Mouse (Mus musculus): Measurements from ENCODE around the gene Sirt4. TPM values are rescaled to one million over a fixed set of nuclear protein-coding genes. Genes with fewer than 3 reads are reported as not detected.

The Sirt4 gene
- polyA plus RNA-seq, 1 experiment from 2014 or later, result 6.4 TPM

- no peak for ATAC-seq
- no peaks in the 10 kb centered on the region for H3K9me3 ChIP-seq (ENCODE audit: control insufficient read depth)
- 0 out of 2 replicates have a peak, but pooled peaks cover 4% of the 10 kb centered on the region for H3K36me3 ChIP-seq (ENCODE audit: control insufficient read depth, insufficient read depth)
- no peak overlapping the region for H3K4me3 ChIP-seq (ENCODE audit: low read depth, low read length)
- no peak for TF ChIP-seq CTCF (IDR thresholded peaks at IDR 0.05; ENCODE audit: low read depth)
- H3K27ac ChIP-seq (ENCODE audit: low read depth, low read length), result no peak overlapping the region
- H3K27me3 ChIP-seq (replicated peaks; ENCODE audit: control insufficient read depth, insufficient read depth, low read length), result no peaks in the 10 kb centered on the region
- peaks cover 35% of the 10 kb centered on the region for H3K4me1 ChIP-seq (replicated peaks; ENCODE audit: control insufficient read depth, insufficient read depth, low read length)
- no peak overlapping the region for H3K9ac ChIP-seq (ENCODE audit: low read depth, low read length)
- no peak overlapping the region for H3K4me2 ChIP-seq (replicated peaks; ENCODE audit: low read depth)
- WGBS, result 76% methylated on average over 5 of the region's 5 CpGs
Measured at GRCm38 (mm10) chr5:115528128-115528527, 43.6 kb upstream of the Sirt4 start.

- H3K27ac ChIP-seq (ENCODE audit: low read depth, low read length), result no peak overlapping the region
- TF ChIP-seq CTCF (IDR thresholded peaks at IDR 0.05; ENCODE audit: low read depth), result no peak
- no peak overlapping the region for H3K4me2 ChIP-seq (replicated peaks; ENCODE audit: low read depth)
- H3K4me1 ChIP-seq (replicated peaks; ENCODE audit: control insufficient read depth, insufficient read depth, low read length), result peaks cover 25% of the 10 kb centered on the region
- no peaks in the 10 kb centered on the region for H3K27me3 ChIP-seq (replicated peaks; ENCODE audit: control insufficient read depth, insufficient read depth, low read length)
- H3K9ac ChIP-seq (ENCODE audit: low read depth, low read length), result no peak overlapping the region
- no peaks in the 10 kb centered on the region for H3K9me3 ChIP-seq (ENCODE audit: control insufficient read depth)
- 90% methylated on average over 17 of the region's 17 CpGs for WGBS
- no peak for ATAC-seq
- H3K36me3 ChIP-seq (ENCODE audit: control insufficient read depth, insufficient read depth), result 0 out of 2 replicates have a peak, but pooled peaks cover 4% of the 10 kb centered on the region
- H3K4me3 ChIP-seq (ENCODE audit: low read depth, low read length), result no peak overlapping the region
Measured at GRCm38 (mm10) chr5:115526456-115527202, 42.1 kb upstream of the Sirt4 start.

- TF ChIP-seq CTCF (IDR thresholded peaks at IDR 0.05; ENCODE audit: low read depth), result no peak
Measured at GRCm38 (mm10) chr5:115525943-115526342, 41.4 kb upstream of the Sirt4 start.

GRCm38 (mm10) chr5:115525416-115525815, 40.9 kb upstream of the Sirt4 start:
- ATAC-seq, result no peak
- peaks cover 17% of the 10 kb centered on the region for H3K4me1 ChIP-seq (replicated peaks; ENCODE audit: control insufficient read depth, insufficient read depth, low read length)
- H3K9me3 ChIP-seq (ENCODE audit: control insufficient read depth), result no peaks in the 10 kb centered on the region
- peak overlapping the region; percentile 28; the same call in 1 of the 2 replicates for H3K27ac ChIP-seq (ENCODE audit: low read depth, low read length)
- H3K4me3 ChIP-seq (ENCODE audit: low read depth, low read length), result no peak overlapping the region
- TF ChIP-seq CTCF (IDR thresholded peaks at IDR 0.05; ENCODE audit: low read depth), result no peak
- 80% methylated on average over 4 of the region's 4 CpGs for WGBS
- H3K27me3 ChIP-seq (replicated peaks; ENCODE audit: control insufficient read depth, insufficient read depth, low read length), result no peaks in the 10 kb centered on the region
- H3K36me3 ChIP-seq (ENCODE audit: control insufficient read depth, insufficient read depth), result 0 out of 2 replicates have a peak, but pooled peaks cover 4% of the 10 kb centered on the region
- H3K4me2 ChIP-seq (replicated peaks; ENCODE audit: low read depth), result no peak overlapping the region
- H3K9ac ChIP-seq (ENCODE audit: low read depth, low read length), result no peak overlapping the region

More at GRCm38 (mm10) chr5:115525943-115526342, 41.4 kb upstream of the Sirt4 start:
- Histone ChIP-seq H3K9ac (ENCODE audit: low read depth, low read length) (no peak overlapping the region), H3K4me1 (replicated peaks; ENCODE audit: control insufficient read depth, insufficient read depth, low read length) (peaks cover 19% of the 10 kb centered on the region), H3K27ac (ENCODE audit: low read depth, low read length) (peak overlapping the region; percentile 28; the same call in 1 of the 2 replicates), H3K27me3 (replicated peaks; ENCODE audit: control insufficient read depth, insufficient read depth, low read length) (no peaks in the 10 kb centered on the region), H3K9me3 (ENCODE audit: control insufficient read depth) (no peaks in the 10 kb centered on the region), H3K4me3 (ENCODE audit: low read depth, low read length) (no peak overlapping the region), H3K4me2 (replicated peaks; ENCODE audit: low read depth) (no peak overlapping the region), H3K36me3 (ENCODE audit: control insufficient read depth, insufficient read depth) (0 out of 2 replicates have a peak, but pooled peaks cover 4% of the 10 kb centered on the region)
- 83% methylated on average over 9 of the region's 9 CpGs for WGBS
- no peak for ATAC-seq

- peaks cover 16% of the 10 kb centered on the region for H3K4me1 ChIP-seq (replicated peaks; ENCODE audit: control insufficient read depth, insufficient read depth, low read length)
- no peak overlapping the region for H3K4me2 ChIP-seq (replicated peaks; ENCODE audit: low read depth)
- no peak overlapping the region for H3K4me3 ChIP-seq (ENCODE audit: low read depth, low read length)
- no peak for TF ChIP-seq CTCF (IDR thresholded peaks at IDR 0.05; ENCODE audit: low read depth)
- H3K27me3 ChIP-seq (replicated peaks; ENCODE audit: control insufficient read depth, insufficient read depth, low read length), result no peaks in the 10 kb centered on the region
- 70% methylated on average over 12 of the region's 12 CpGs for WGBS
- H3K9me3 ChIP-seq (ENCODE audit: control insufficient read depth), result no peaks in the 10 kb centered on the region
- peaks cover 4% of the 10 kb centered on the region; the same call in 1 of the 2 replicates for H3K36me3 ChIP-seq (ENCODE audit: control insufficient read depth, insufficient read depth)
- H3K9ac ChIP-seq (ENCODE audit: low read depth, low read length), result no peak overlapping the region
- peak overlapping the region; percentile 16; the same call in 1 of the 2 replicates for H3K27ac ChIP-seq (ENCODE audit: low read depth, low read length)
- ATAC-seq, result no peak
Measured at GRCm38 (mm10) chr5:115524471-115524870, 39.9 kb upstream of the Sirt4 start.

GRCm38 (mm10) chr5:115523971-115524370, 39.4 kb upstream of the Sirt4 start:
- Histone ChIP-seq H3K27me3 (replicated peaks; ENCODE audit: control insufficient read depth, insufficient read depth, low read length) (no peaks in the 10 kb centered on the region), H3K4me1 (replicated peaks; ENCODE audit: control insufficient read depth, insufficient read depth, low read length) (peaks cover 16% of the 10 kb centered on the region), H3K36me3 (ENCODE audit: control insufficient read depth, insufficient read depth) (peaks cover 4% of the 10 kb centered on the region; the same call in 1 of the 2 replicates), H3K27ac (ENCODE audit: low read depth, low read length) (peak overlapping the region; percentile 85), H3K9ac (ENCODE audit: low read depth, low read length) (no peak overlapping the region), H3K4me2 (replicated peaks; ENCODE audit: low read depth) (peak overlapping the region; percentile 37; the same call in 1 of the 2 replicates), H3K4me3 (ENCODE audit: low read depth, low read length) (no peak overlapping the region), H3K9me3 (ENCODE audit: control insufficient read depth) (no peaks in the 10 kb centered on the region)
- 23% methylated on average over 15 of the region's 15 CpGs for WGBS
- ATAC-seq, result no peak
- TF ChIP-seq CTCF (IDR thresholded peaks at IDR 0.05; ENCODE audit: low read depth), result peak; percentile 49

Measured in intestine, postnatal 0 days (tissue).